Mouse (Mus musculus): Measurements from ENCODE around the gene C1qtnf6.
A peak's percentile ranks its signal among the peaks of the same experiment; 100 is the strongest.

C1qtnf6 gene

GRCm38 (mm10) chr15:78514393-78515146 is 16.6 kb downstream of the C1qtnf6 start:
- peak; percentile 88 to 90 for DNase-seq

- no peak for DNase-seq
Observed at GRCm38 (mm10) chr15:78513019-78513418, 18.2 kb downstream of the C1qtnf6 start.

DNA sequence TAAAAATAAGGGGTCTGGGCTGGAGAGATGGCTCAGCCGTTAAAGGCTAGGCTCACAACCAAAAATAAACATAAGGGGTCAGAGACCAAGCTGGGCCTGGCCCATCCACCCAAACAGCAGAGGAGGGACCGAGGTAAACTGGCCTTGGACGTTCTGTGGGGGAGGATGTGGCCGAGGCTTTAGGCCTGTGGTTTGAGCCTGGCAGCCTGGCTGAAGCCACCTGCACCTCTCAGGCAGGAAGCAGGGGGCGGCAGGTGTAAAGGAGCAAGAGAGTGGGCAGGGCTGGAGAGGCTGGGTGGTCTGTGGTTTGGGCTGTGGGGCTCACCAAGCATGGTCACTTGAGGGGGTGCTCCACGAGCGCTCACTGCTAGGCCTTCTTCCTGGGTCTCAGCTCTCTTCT is 19.3 kb downstream of the C1qtnf6 start:
- DNase-seq: no peak

GRCm38 (mm10) chr15:78510736-78511135 is 20.5 kb downstream of the C1qtnf6 start:
- no peak for DNase-seq

DNA sequence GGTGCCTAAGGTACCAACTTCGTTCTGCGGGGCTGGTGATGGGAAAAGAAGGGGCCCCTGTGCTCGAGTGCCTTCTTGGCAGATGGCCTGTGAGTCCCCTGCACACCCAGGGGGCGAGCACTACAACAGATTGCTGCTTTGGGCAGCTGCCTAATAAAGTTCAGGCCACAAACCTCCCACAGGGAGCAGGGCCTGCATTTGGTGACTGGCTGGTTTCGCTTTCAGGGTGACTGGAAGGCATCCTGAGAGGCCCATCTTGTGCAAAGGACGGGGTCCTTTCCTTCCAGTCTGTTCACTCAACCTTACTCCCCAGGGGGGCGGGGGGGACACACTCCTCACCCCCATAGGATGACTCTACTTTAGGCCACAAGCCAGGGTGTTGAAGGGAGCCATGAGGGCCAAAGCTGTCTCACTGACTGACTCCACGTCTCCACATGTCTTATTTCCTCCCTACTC is 21.1 kb downstream of the C1qtnf6 start:
- peak in 1 of 2 experiments; percentile 41 for DNase-seq

DNA sequence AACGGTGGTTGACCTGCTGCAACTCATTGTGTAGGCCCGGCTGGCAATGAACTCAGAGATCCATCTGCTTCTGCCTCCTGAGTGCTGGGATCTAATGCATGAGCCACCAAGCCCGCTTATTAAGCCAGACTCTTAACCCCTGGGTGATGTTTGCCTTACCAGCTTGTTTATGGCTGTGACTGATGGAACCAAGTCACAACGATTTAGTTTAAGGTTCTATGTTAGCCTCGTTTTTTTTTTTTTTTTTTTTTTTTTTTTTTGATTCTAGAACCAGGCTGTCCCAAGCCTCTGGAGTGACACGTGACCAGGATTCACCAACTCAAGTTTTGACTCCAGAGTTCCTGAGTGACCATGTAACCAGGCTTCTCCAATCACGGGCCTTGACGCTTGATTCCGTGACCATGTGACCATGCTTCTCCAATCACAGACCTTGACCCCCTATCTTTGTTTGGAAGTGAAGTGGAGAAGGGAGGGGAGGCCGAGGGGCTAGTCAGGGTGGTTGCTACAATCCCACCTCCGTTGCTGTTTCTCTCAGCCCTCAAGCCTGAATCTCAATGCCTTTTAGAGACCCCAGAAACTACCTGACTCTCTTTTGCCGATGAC is 21.8 kb downstream of the C1qtnf6 start:
- DNase-seq: no peak

- no peak for DNase-seq
Observed at GRCm38 (mm10) chr15:78508443-78508842, 22.8 kb downstream of the C1qtnf6 start.

DNA sequence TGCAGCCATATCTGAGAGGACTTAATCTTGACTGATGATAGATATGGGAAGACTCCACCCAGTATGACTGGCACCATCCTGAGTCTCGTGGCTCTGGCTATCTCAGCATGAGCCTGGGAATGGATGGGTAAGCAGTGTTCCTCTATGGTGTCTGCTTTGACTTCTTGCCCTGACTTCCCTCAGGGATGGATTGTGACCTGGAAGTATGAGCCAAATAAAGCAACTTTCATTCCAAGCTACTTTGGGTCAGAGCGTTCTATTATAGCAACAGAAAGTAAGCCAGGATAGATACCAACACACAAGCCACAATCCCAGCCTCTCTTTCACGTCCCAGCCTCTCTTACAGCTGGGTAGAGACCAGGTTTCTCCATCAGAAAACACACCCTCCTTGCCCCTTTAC is 25.7 kb downstream of the C1qtnf6 start:
- DNase-seq: no peak

GRCm38 (mm10) chr15:78504816-78505215 is 26.4 kb downstream of the C1qtnf6 start:
- no peak for DNase-seq

DNA sequence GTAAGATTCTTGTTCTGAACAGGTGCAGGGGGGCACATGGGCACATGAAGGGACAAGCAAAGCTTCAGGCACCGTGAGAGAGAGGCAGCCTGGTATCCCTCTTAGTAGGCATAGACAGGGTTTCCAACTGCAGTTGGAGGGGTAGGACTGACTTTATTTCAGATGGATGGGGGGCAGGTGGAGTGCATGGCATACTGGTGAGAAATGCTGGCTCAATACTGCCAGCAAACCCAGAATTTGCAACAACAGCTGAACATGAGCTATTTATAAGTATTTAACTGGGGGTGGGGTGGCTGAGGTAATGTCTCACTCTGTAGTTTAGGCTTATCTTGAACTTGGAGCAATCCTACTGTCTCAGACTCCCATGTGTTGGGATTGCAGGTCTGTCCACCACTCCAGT is 27.2 kb downstream of the C1qtnf6 start:
- no peak for DNase-seq

DNA sequence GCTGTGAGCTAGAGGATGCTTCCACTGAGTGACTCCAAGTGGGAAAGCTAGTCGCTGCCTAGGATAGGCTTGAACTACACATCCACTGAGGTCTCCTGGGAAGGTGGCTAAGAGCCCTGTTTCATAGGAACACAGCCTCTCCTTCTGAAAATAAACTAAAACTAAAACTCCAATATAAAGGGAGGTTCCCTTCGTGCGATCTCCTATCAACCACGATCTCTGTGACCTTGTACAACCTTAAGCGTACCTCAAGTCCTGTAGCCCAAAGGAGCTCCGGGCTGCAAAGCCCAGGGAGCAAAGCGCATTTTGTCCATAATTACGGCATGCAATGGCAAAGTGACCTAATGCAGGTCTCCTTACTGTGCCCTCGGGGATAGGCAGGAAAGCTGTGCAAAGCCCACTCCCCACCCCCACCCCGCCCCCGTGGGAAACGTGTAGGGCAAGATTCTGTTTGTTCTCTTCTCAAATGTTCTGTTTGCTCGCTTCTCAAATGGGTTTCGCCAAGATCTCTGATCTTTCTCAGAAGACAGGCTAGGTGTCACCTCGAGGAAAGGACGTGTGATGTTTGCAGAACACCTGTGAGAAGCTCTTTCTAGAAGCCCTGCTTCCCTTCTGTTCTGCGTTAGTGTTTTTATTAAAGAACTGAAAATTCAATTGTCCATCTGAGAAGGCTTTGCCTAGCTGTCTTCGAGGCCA is 28.6 kb downstream of the C1qtnf6 start:
- DNase-seq: no peak

- no peak for DNase-seq
Observed at GRCm38 (mm10) chr15:78494968-78495406, 36.2 kb downstream of the C1qtnf6 start, which contains the start of gene Il2rb. TSS of gene Il2rb (minus strand) at chr15:78495271.

DNA sequence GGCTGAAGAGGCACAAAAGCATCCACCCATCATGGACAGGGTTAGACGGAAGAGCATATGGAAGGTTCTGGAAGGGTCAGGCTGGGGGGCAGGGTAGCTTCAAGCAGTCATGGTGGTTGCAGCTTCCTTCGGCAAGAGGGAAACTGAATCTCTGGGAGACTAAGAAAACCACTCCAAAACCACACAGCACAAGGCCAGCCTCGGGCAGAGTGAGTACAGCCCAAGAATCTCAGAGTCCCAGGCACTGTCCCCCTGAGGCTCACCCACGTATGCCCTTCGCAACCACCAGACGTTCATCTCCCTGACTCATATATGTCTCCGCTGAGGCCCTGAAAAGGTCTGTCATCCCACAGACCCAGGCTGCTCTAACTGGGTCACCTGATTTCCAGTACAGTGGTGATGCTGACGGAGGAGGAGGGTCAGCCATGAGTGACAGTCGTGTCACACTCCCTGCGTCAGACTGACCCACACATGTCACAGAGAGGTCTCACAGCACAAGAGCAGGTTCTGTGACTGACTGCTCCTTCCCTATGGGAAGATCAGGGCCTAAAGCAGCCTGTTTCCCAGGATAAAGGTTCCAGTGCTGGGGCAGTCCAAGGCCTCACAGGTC is 37.7 kb downstream of the C1qtnf6 start:
- DNase-seq: no peak

DNA sequence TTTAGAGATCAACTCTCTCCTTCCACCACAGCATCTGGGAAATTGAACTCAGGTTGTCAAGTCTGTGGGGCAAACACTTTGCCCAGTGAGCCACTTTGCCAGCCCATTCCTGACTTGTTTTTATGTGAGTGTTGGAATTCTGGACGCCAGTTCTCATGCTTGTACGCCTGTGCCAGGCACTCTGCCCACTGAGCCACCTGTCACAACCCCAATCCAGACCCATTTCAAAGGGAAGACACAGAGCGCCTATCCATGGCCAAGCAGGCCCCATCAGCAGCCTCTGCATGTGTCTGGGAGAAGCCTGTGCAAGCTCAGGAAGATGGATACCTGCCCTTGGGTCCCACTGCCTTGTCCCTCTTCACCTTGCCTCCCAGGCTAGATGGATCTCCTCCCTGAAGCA is 39.9 kb downstream of the C1qtnf6 start:
- peak in 1 of 2 experiments; percentile 55 for DNase-seq

GRCm38 (mm10) chr15:78489906-78490305 is 41.3 kb downstream of the C1qtnf6 start:
- DNase-seq: no peak

DNA sequence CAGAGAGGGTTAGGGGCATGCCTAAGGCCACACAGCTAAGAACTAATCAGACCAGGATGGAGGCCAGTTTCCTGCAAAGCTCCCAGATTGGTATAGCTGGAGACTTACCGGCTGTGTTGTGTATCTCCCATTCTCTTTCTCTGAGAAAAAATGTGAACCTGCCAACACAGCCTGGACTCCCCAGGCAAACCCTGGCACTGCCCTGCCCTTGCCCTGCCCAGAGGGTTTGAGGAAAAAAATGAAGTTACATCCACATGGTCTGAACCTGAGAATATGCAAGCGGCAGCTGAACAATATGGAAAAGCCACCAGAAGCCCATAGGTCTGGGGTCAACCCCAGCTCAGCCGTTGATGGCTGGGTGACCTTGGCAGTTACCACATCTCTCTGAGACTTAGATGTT is 42.0 kb downstream of the C1qtnf6 start:
- DNase-seq: peak; percentile 50 to 74

DNA sequence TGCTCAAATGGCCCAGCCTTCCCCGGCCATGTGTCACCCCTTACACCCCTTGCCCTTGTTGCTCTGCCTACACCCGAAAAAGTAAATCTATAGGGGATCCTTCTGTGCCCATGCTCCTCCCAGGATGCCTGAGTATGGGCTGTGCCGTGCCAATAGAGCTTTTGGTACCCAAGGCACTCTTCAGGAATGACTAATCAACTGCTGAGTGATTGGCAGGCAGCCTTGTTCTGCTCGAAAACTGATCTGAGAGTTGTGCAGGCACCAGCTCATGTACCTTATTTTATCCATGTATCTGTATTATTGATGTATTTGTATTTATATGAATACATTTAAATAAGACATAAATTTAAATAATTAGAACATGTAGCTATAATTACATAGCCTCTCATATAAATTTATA is 44.1 kb downstream of the C1qtnf6 start:
- peak; percentile 57 to 61 for DNase-seq

GRCm38 (mm10) chr15:78486564-78486963 is 44.7 kb downstream of the C1qtnf6 start:
- peak in 1 of 2 experiments; percentile 29 for DNase-seq

GRCm38 (mm10) chr15:78483311-78483710 is 47.9 kb downstream of the C1qtnf6 start:
- DNase-seq: peak; percentile 69 to 83

- DNase-seq: peak in 1 of 2 experiments; percentile 30
Observed at GRCm38 (mm10) chr15:78482518-78482917, 48.7 kb downstream of the C1qtnf6 start.

- DNase-seq: peak; percentile 38 to 52
Observed at GRCm38 (mm10) chr15:78481448-78482000, 49.7 kb downstream of the C1qtnf6 start.

DNA sequence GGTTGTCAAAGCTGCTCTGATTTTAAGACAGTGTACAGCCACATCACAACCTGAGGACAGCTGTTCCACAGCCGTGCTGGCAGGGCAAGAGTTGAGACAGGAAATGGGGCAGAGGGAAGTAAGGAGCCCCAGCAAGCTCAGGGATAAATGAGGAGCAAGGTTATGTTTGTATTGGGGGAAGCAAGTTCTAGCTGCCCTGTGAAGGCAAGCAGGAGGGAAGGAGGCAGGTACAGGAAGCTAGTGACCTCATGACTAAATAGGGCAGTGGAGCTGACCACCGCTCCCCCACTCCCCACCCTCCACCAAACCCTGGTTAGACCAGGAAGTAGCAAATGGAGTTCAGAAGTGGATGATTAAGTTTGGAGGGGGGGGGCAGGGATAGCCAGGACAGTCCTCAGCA is 50.2 kb downstream of the C1qtnf6 start:
- no peak for DNase-seq

DNA sequence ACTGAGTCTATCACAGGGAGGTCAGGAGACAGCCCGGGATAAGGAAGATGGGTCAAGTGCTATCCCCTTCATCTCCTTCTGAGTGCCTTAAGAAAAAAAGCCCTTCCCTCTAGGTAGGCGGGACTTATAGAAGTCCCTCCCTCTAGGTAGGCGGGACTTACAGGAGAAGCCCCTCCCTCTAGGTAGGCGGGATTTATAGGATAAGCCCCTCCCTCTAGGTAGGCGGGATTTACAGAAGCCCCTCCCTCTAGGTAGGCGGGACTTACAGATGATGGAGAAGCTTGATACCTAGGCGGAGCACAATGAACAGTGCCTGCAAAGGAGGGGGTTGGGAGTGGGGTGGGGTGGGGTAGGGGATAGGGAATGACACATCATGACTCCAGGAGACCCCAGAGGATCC is 51.1 kb downstream of the C1qtnf6 start:
- no peak for DNase-seq
